Mouse (Mus musculus) liver, postnatal 0 days (tissue): ENCODE data around the gene Comt. TPM values are rescaled to one million over a fixed set of nuclear protein-coding genes. Genes with fewer than 3 reads are reported as not detected.

Experiments used
- ATAC-seq: fragments of 200-750 bp; cut with Nextera tagmentation; 2 replicates; pipeline ENCODE4 v1.8.0; 2017; ENCODE audit warnings: mild to moderate bottlenecking, moderate library complexity
- DNase-seq: peaks from one replicate; pipeline ENCODE4 v3.0.0-alpha.2; 2016
- H3K27ac ChIP-seq: fragments of 300-500 bp; sonication (generic); 2 replicates; pipeline ENCODE4 v1.5.1; 2014; ENCODE audit warnings: antibody characterized with exemption, moderate library complexity, mild to moderate bottlenecking, low read depth
- H3K27me3 ChIP-seq: fragments of 300-500 bp; sonication (generic); 2 replicates; pipeline ENCODE4 v1.6.1; 2014; ENCODE audit warnings: low read length, control low read depth, mixed read lengths; ENCODE audit not compliant: insufficient read depth
- H3K36me3 ChIP-seq: fragments of 300-500 bp; sonication (generic); replicated peaks from 2 replicates; pipeline ENCODE4 v1.6.1; 2014; ENCODE audit warnings: mild to moderate bottlenecking, control low read depth, low read length, moderate library complexity, mixed read lengths; ENCODE audit not compliant: insufficient read depth
- H3K4me1 ChIP-seq: fragments of 300-500 bp; sonication (generic); 2 replicates; pipeline ENCODE4 v1.6.1; 2014; ENCODE audit warnings: antibody characterized with exemption, mild to moderate bottlenecking, control low read depth; ENCODE audit not compliant: insufficient read depth
- H3K4me2 ChIP-seq: fragments of 300-500 bp; sonication (generic); 2 replicates; pipeline ENCODE4 v1.6.1; 2014; ENCODE audit warnings: low read depth, mild to moderate bottlenecking, low read length, moderate library complexity, mixed read lengths
- H3K4me3 ChIP-seq: fragments of 300-500 bp; sonication (generic); 2 replicates; pipeline ENCODE4 v1.5.1; 2014; ENCODE audit warnings: low read depth, low read length
- H3K9ac ChIP-seq: fragments of 300-500 bp; sonication (generic); replicated peaks from 2 replicates; pipeline ENCODE4 v1.6.1; 2014; ENCODE audit warnings: mild to moderate bottlenecking, moderate library complexity
- H3K9me3 ChIP-seq: fragments of 300-500 bp; sonication (generic); 2 replicates; pipeline ENCODE4 v1.6.1; 2016; ENCODE audit warnings: mild to moderate bottlenecking, control low read depth, low read length, mixed read lengths
- CTCF ChIP-seq: sonication (generic); IDR thresholded peaks from 2 replicates; pipeline ENCODE4 v1.5.1; 2016; ENCODE audit warnings: antibody characterized with exemption, low read depth
- EP300 ChIP-seq: IDR thresholded peaks from 2 replicates; pipeline ENCODE4 v1.6.1; 2016; ENCODE audit warnings: antibody characterized with exemption, low read depth, mild to moderate bottlenecking
- WGBS: fragments of 180-500 bp; shearing (Covaris S2); extraction: QIAGEN DNeasy Blood & Tissue Kit; methylation state at CpG from one replicate; pipeline ENCODE4 v1.1.7; 2014; ENCODE audit not compliant: insufficient replicate concordance; 5-methylcytosine and 5-hydroxymethylcytosine counted together
- microRNA-seq: library from miRNA; unstranded; fragments of <30 nt; microRNA quantifications from one replicate; pipeline ENCODE4, GENCODE M21; 2016
- polyA plus RNA-seq: library from polyadenylated mRNA; unstranded; fragments of >200 nt; fragmentation: Nextera tagmentation; extraction: Ambion mirVana; gene quantifications from 2 replicates; pipeline ENCODE4 v1.2.1, GENCODE M21; 2015

The Comt gene
- polyA plus RNA-seq, 1 experiment from 2014 or later: 125 TPM

GRCm38 (mm10) chr16:18360151-18360805 is 66.4 kb downstream of the Comt start:
- H3K36me3 ChIP-seq: no peaks in the 10 kb centered on the region
- H3K4me2 ChIP-seq: no peak overlapping the region
- H3K4me3 ChIP-seq: no peak overlapping the region
- WGBS: 81% methylated on average over 6 of the region's 6 CpGs
- no peaks in the 10 kb centered on the region for H3K9me3 ChIP-seq
- TF ChIP-seq EP300: no peak
- TF ChIP-seq CTCF: no peak
- H3K4me1 ChIP-seq: peaks cover 3% of the 10 kb centered on the region; the same call in 1 of the 2 replicates
- no peak overlapping the region for H3K27ac ChIP-seq
- no peak overlapping the region for H3K9ac ChIP-seq
- H3K27me3 ChIP-seq: no peaks in the 10 kb centered on the region
- no peak for DNase-seq
- no peak for ATAC-seq

- no peak overlapping the region for H3K4me3 ChIP-seq
- no peak overlapping the region for H3K9ac ChIP-seq
- ATAC-seq (no peak), DNase-seq (no peak)
- 76% methylated on average over 6 of the region's 6 CpGs for WGBS
- peaks cover 10% of the 10 kb centered on the region for H3K4me1 ChIP-seq
- H3K36me3 ChIP-seq: no peaks in the 10 kb centered on the region
- H3K9me3 ChIP-seq: no peaks in the 10 kb centered on the region
- TF ChIP-seq CTCF (no peak), EP300 (no peak)
- no peak overlapping the region for H3K4me2 ChIP-seq
- no peaks in the 10 kb centered on the region for H3K27me3 ChIP-seq
- H3K27ac ChIP-seq: no peak overlapping the region
Measured at GRCm38 (mm10) chr16:18357977-18358376, 68.7 kb downstream of the Comt start.

GRCm38 (mm10) chr16:18356961-18357360 is 69.7 kb downstream of the Comt start:
- Histone ChIP-seq H3K4me2 (no peak overlapping the region), H3K36me3 (no peaks in the 10 kb centered on the region), H3K27me3 (no peaks in the 10 kb centered on the region), H3K4me3 (no peak overlapping the region), H3K4me1 (peaks cover 17% of the 10 kb centered on the region), H3K9me3 (no peaks in the 10 kb centered on the region), H3K9ac (no peak overlapping the region), H3K27ac (no peak overlapping the region)
- TF ChIP-seq EP300 (no peak), CTCF (no peak)
- DNase-seq (no peak), ATAC-seq (no peak)
- WGBS: 78% methylated on average over 1 of the region's 1 CpGs

Small RNA genes within 50 kb of the gene (microRNA-seq; reads per million reads assigned to microRNA genes)
- gene Gm26219: not detected

Other genes with a start within 250 kb of the Comt start
- not detected in 2 replicates for gene Ccdc188, start 209.0 kb downstream of the Comt start, polyA plus RNA-seq
- gene Zdhhc8, start 191.7 kb downstream of the Comt start, polyA plus RNA-seq: 1.3 and 1.6 TPM in 2 replicates
- gene Trmt2a, start 178.2 kb downstream of the Comt start, polyA plus RNA-seq: 22.9 and 23.3 TPM in 2 replicates
- 156 and 160 TPM in 2 replicates for gene Ranbp1, start 178.1 kb downstream of the Comt start, polyA plus RNA-seq
- gene Gm49776, start 168.5 kb downstream of the Comt start, polyA plus RNA-seq: 1.1 TPM in 1 of 2 replicates, not detected in the other
- gene Dgcr8, start 137.6 kb downstream of the Comt start, polyA plus RNA-seq: 5.4 and 9.2 TPM in 2 replicates
- 54.1 and 61.1 TPM in 2 replicates for gene Tango2, start 78.7 kb downstream of the Comt start, polyA plus RNA-seq
- 7.0 and 9.7 TPM in 2 replicates for gene Arvcf, start 78.7 kb downstream of the Comt start, polyA plus RNA-seq
- gene Txnrd2, start 468 bp downstream of the Comt start, polyA plus RNA-seq: 51.2 and 53.3 TPM in 2 replicates
- gene Gnb1l, start 71.9 kb upstream of the Comt start, polyA plus RNA-seq: 3.9 and 5.1 TPM in 2 replicates
- 0.57 and 0.59 TPM in 2 replicates for gene Rtl10, start 72.0 kb upstream of the Comt start, polyA plus RNA-seq
- gene Tbx1, start 163.8 kb upstream of the Comt start, polyA plus RNA-seq: 0.40 TPM in 1 of 2 replicates, not detected in the other
- gene Gp1bb, start 195.6 kb upstream of the Comt start, polyA plus RNA-seq: 55.8 and 56.5 TPM in 2 replicates
- 0.32 TPM in 1 of 2 replicates, not detected in the other for gene Gm49601, start 199.6 kb upstream of the Comt start, polyA plus RNA-seq
- gene Sept5, start 203.1 kb upstream of the Comt start, polyA plus RNA-seq: 3.0 and 3.2 TPM in 2 replicates